Mouse (Mus musculus) adrenal gland, adult 8-10 months (tissue): Measurements from ENCODE around the gene Wrap73. TPM values are rescaled to one million over a fixed set of nuclear protein-coding genes. Genes with fewer than 3 reads are reported as not detected.

Experiments
- DNase-seq: peaks from one replicate; pipeline ENCODE4 v3.0.0; 2022
- total RNA-seq, 4 experiments: library from RNA; stranded (reverse); gene quantifications; 2 replicates each; pipeline ENCODE4 v1.2.4; 2022

Wrap73 gene
- total RNA-seq, 4 experiments from 2014 or later = 21.6 to 28.6 (median 22.8) TPM

DNA sequence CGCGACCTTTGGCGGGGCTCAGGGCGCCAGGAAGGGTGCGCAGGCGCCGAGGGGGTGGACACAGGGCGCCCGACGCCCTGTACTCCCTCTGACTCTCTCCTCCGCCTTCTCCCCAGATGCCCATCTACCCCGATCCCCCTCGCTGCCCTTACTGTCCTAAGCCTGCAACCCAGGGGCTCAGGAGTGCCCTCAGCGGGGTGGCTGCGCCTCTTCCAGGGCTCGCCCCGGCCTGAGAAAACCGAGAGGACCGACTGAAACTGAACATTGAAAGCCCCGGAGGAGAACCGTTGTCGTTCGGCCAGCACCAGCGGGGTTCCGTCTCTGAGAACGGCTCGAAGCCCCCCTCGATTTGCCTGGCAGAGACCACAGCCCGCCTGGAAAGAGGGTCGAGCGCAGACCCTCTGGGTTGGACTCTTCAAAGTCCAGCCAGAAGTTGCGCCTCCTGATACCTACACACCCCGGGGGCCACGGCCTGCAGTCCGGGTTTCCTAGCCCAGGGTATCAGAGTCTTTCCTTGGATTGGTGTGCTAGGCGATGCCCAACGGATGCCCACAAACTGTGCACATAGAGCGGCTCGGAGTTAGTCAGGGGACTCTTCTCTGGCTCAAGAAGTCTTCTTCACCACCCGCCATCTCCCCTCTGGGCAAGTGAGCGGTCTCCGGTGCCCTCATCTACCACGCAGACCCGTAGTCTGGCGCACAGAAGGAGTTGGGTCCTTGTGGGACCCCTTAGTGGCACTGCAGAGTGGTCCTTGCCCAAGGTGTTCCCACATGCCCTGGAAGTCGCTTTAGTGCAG, 1.8 kb upstream of the Wrap73 start:
- DNase-seq = no peak

DNA sequence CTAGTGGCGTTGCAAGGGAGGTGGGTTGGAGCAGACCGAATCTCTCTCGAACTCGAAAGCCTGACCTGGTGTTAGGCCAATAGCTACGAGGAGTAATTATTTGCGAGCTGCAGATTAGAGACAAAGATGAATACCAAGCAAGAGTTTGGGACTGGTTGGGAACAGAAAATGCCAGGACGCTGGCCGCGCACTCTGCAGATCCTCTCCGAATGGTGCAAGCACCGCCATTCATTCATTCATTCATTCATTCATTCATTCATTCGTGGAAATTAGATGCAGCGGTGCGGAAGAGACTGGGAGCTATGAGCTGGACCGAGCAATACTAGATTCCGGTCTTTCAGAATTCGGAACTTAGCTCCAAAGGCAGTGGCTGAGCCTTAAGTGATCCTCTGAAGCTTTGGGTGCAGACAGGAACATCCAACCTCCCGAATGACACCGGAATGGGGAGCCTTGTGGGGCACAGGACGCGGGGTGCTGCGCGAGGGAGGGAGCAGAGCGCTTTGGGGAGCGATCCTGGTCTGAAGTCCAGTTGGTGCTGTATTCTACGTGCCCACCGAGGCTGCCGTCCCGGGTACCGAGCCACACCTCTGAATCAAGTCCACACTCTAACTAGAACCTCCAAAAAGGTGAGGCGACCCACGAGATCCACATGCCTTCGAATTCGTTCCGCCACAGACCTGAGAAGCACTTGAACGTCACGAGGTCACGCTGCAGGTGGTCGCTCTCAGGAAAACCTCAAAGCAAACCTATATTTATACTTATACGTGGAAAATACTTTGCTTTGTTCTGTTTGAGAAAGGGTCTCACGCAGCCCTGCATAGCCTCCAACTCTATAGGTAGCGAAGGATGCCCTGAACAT, 934 bp upstream of the Wrap73 start:
- DNase-seq = no peak

DNA sequence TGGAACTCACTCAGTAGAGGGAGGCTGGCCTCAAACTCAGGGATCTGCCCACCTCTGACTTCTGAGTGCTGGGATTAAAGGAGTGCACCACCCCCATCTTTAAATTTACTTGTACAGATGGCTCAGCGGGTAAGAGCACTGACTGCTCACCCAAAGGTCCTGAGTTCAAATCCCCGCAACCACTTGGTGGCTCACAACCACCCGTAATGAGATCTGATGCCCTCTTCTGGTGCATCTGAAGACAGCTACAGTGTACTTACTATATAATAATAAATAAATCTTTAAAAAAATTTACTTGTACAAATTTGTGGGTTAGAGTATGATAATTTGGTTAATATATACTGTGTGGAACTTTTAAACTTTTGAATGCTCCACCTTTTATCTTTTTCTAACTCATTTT, 2.5 kb downstream of the Wrap73 start:
- no peak for DNase-seq

DNA sequence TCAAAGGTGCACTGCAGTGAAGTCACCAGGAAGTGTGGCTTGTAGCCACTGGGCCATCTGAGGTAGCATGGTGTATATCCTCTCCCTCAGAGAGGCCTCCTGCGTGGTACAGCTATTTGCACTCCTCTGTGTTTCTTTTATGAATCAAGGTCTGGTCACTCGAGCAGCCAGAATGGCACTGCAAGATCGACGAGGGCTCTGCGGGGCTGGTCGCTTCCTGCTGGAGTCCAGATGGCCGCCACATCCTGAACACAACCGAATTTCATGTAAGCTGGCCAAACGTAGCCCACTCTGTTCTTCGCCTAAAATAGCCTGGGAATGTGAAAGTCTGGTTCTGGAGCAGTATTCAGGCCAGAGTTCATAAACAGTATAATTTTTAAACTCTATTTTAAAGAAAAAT, 4.2 kb downstream of the Wrap73 start:
- no peak for DNase-seq

DNA sequence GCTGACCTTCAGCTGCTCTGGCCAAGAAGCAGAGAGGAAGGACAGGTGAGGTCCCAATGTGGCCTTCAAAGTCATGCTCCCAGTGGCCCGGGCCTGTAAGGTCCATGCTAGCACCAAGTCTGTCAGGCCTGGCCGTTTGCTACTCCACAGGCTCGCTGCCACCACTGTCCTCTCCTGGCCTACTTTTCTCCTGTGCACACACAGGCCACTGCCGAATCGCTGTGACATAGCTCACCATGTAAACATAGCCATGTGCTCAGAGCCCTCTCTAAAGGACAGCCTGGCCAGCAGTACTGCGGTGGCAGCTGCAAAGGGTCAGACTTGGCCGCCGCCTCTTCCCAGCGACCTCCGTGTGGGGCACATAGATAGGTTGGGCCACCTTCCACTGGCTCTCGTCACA, 11.9 kb downstream of the Wrap73 start:
- no peak for DNase-seq

DNA sequence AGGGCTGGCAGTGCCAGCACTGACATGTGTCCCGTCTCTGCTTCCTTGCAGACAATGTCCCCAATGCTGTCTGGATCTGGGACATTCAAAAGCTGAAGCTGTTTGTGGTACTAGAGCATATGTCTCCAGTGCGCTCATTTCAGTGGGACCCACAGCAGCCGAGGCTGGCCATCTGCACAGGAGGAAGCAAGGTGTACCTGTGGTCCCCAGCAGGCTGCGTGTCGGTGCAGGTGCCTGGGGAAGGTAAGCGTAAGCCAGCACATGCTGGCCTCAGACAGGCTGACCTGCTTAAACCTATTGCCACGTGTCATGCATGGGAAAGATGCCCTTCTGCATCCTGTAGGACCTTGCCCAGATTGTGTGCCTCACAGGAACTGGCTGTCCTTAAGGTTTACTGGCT, 13.9 kb downstream of the Wrap73 start:
- no peak for DNase-seq

DNA sequence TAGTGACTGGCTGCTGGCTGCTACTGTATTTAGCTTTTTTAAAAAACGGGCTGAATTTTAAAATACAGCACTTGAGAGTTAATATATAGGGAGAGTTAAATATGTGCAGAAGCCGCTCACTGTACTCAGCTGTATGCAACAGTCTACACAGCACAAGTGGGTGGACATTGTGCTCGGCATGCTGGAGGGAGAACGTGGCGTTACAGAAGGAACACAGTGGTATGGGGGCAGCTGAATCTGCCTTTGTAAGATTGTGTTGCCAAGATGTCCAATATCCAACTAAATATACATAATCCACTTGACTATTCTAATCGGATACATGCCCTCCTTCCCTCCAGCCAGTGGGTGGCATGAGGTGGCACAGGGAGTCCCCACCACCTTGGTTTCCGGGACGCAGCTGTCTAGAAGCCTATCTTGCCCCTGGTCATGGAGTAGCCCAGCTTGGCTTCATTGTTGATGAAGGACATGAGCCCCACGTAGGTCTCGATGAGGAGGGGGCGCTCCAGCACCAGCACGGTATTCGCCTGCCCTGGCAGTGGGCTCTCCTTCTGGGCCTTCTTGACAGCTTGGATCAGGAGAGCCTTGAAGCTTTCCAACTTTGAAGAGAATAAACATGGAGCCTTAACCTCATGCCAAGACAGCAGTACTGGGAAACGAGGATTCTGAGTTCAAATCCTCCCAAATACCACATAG, 15.9 kb downstream of the Wrap73 start:
- no peak for DNase-seq

DNA sequence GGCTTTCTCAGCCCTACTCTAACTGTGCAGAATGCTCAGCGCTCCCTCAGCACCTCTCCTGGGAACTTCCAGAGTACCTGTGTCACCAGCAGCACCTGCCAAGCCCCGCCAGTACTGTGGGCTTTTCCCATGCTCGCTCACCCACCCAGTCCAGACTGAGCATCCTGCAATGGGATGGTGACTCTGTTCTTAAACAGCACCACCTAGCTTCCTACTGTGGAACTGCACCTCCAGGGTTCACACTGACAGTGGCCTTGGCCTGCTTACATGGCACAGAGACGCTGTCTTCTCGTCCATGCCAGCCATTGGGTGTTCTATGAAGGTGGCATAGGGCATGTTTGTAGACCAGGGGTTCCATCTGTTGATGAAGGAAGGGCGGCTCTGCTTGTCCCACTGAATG, 16.8 kb downstream of the Wrap73 start:
- peak; percentile 76 for DNase-seq

DNA sequence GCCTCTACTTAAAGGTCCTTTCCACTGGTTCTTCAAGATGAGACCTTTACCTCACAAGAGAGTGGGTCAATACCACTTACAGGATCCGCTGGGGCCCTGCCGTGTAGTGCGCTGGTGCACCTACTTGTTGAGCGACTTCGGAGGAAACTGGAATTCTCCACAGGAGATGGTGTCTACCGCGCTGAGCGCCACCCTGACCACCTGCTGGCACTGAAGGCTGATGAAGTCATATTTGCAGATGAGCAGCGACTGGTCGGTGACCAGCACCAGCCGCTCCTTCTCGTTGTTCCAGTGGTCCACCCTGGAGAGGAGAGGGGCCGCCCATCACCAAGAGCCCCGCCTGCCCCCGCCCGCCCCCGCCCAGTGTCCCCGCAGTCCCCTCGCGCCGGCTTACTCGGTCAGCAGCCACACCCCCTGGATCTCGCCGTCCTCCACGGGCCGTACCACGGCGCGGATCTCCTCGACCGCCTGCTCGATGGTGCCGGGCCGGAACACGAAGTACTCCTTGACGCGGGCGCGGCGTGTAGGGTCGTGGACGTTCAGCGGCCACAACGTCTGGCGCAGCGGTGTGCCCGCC, 17.9 kb downstream of the Wrap73 start:
- peak; percentile 39 for DNase-seq

DNA sequence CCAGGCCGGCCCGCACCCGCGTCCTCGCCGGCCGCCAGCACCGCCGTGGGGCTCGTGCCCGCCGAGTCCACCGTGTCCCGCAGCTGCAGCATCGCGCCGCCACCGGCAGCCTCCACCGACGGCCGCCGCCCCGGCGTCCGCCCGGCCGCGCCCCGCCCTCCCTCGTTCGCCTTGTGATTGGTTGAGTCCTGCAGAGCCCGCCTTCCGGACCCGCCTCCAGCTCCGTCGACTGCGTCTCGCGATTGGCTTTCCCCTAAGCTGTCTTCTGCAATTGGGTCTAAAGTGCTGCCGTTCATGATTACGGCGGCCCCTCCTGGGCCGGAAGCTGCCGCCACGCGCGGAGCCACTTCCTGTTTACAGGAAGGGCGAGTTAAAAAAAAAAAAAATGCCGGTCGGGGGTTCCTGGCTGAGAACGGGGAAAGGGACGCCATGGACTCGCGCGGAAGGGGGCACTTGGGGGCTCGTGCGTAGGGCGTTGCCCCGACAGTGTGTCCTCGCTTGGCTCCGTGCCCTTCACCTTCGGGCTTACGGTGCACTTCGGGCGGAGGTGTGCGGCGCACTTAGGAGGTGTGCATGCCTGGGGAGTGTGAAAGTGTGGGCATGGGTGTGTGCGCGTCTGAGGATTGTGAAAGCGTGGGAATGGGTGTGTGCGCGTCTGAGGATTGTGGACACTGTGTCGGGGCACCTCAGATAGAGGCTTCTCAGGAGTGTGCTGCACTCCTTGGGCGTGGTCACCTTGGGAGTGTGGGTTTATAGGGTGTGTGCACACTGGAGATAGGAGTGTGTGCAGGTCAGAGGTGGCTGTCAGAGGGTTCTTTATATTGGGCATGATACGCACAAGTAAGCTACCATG, 18.6 kb downstream of the Wrap73 start, which contains the start of gene Tprgl:
Tprgl (minus strand) TSS at position 129 of the 853 bp plus-strand sequence.
- DNase-seq = peak; percentile 95

DNA sequence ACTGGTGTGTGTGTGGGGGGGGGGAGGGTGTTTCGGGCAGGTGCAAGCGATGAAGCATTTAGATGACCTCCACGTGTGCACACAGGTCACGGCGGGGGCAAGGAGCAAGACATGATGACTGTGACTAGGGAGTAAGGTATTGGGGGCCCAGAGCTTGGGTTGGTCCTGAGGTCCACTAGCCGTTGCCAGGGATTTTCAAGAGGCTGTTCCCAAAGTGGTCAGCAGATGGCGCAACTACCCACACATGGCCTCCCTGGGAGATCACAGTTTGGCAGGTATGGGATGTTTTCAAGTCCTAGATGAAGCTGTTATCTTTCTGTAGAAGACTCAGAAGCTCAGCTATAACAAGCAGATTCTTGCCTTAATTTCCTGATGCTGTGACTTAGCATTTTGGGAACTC, 21.1 kb downstream of the Wrap73 start:
- DNase-seq = no peak

DNA sequence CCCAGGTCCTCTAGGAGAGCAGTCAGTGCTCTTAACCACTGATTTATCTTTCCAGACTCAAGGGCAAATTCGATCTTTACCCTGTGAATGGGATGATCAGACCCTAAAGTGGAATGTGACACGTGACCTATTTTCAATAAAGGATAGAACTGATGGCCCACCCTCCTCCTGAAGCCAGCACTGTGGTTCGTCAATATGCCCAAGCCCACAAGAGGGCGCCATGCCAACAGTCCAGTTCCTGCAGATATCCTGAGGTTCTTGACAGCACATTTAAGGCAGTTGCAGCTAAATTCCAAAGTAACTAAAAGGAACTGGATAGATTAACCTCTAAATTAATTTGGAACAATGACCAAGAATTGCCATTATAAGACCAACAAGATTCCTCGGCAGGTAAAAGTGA, 24.9 kb downstream of the Wrap73 start:
- no peak for DNase-seq

DNA sequence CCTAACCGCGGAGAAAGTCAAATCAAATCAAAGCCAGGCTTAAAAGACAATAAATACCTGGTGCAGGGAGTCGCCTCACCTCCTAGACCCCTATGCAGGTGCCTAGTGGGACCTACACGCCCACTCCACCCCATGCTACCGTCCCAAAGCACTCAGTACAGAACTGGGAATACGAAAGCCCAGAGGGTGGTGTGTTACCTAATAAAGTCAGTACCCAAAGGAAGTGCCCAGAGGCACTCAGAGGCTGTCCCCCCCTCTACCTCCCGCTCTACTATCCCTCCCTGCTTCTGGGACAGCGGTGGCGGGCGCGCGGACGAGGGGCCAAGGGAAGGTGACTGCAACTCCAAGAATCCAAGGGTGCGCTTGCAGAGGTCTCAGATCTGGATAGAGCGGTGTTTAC, 27.8 kb downstream of the Wrap73 start:
- DNase-seq = no peak

DNA sequence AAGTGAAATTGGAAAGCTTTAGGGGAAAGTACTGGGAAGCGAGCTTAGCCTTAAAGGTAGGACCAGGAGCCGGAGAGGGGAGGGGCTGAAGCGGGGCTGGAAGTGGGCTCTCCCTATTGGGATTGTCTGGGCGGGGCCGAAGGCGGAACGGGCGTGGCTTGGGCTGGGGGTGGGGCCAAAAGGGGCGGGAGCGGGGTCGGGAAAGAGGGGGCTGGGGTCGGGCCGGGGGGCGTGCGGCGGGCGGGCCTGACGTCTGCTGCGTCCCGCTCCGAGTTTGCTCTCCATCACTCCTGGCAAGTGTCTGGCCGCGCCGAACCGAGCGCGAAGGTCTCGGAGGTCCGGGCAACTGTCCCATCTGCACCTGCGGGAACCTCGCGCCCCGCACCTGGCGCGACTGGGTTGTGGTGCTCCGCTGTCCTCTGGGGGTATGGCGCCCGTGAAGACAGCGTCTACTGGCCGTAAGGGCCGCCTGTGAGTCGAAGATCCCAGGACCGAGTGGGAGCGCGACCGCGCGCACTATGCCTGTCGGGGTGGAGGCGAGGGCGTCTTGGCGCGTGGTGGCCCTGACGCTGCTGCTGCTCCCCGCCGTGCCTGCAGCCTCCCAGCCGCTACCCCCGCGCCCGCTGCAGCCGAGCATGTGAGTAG, 28.5 kb downstream of the Wrap73 start, which contains the start of gene Megf6:
Megf6 (plus strand) TSS at position 225 of the 645 bp plus-strand sequence.
- no peak for DNase-seq

DNA sequence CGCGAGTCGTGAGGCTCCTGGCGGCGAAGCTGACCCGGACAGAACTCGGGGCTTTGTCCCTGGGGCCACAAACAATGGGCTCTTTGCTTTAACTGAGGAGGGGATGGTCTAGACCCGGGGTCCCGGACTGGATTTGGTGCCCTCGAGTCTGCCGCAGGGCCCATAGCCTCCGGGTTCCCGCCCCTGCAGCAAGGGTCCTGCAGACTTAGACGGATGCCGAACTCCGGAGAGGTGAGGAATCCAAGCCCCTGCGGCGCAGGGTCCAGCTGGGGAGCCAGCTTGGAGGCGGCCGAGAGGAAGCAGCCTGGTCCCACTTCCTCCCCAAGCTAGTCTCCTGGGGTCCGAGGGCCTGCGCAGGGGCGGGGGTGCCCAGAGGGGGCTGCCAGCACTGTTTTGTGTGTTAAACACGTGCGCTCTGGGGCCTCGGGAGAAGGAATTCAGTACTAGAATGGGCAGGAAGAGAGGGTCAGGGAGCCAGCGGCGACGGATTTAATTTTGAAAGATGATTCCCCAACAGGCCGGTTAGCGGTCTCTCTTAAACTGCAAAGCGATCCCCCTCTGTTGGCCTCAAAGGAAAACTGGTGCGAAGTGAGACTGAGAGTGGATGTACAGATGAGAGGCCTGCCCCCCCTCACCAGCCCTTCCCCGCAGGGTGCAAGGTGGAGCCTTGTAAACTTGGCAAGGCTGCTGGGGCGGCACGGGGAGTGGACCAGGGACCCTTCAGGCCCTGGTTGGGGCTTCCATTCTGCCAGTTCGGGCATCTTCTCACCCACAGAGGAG, 29.2 kb downstream of the Wrap73 start:
- no peak for DNase-seq

DNA sequence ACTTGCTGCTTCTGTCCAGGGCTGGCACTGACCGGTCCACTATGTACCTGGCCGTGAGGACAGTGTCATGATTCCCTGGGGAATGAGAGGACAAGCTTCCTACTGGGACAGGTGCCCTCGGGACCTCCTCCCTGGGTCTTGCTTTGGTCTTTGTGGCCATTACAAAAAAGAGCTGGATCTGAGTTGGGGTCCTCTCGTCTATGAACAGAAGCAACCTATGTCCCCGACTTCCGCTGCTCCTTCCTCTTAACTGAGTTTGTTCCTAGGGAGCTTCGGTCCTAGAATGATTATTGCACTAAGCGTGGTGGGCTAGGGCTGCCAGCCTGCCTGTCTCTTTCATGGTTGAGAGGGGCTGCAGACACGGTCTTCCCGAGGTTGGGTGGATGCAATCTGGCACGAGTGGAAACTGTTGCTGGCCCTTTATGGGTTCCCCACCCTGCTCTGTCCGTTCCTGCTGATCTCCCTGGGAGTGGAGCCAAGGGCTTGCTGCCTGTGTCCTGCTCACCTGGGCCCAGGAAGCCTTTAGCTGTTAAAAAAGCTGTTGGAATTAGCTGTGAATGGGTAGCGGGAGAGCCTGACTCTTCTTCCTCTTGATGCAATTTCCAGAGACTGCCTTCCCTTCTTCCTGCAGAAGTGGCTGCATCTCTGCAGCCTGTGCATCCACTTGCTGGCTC, 29.9 kb downstream of the Wrap73 start:
- no peak for DNase-seq

DNA sequence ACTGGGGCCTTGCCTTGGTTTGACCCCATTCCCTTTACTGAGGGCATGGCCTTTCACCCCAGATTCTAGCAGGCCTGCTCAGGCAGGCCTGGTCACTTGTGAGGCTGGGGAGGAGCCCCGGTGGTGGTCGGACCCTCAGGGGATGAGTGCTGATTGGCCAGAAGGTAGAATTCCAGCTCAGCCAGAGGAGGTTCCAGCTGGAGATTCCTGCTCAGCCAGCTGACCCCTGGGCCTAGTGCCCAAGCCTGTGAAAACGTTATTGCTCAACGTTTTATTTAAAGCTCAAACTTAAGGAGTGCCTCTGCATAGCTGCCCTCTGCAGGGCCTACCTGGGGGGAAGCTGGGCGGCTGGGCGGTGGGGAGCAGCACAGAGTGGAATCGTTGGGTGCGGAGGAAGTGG, 35.1 kb downstream of the Wrap73 start:
- no peak for DNase-seq

DNA sequence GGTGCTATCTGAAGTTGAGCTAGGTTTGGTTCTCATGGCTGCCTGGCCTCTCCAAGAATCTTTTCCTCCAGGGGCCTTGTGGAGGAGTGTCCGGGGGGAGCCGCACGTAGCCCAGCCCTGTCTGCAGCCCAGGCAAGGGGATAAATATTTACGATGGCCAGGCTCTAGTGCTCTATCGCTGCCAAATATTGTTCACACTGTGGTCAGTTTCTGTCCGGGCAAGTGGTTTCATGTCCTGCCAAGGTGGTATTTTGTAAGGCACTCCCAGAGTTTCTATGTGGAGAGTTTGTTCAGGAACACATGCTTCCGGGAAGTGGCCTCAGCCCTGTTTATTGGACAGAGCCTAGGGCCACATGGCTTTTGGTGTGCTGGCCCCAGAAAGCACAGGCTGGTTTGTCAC, 38.8 kb downstream of the Wrap73 start:
- no peak for DNase-seq

DNA sequence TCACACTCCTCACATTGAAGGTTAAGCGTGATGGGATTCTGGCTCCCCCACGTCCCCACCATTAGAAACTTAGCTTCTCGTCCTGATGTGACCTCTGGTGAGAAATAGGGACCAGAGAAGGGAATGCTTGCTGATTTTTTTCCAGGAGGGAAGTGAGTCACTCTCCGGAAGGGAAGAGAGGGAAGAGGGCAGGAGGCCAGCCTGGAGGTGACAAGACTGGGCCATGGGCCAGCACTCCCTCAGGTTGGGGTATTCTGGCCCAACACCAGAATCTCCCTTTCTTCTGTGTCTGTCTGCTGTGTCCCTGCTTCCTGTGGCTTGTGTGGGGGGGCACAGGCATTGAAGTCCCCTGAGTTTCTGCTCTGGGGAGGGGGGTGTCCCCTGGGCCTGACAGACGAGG, 41.4 kb downstream of the Wrap73 start:
- DNase-seq = no peak

DNA sequence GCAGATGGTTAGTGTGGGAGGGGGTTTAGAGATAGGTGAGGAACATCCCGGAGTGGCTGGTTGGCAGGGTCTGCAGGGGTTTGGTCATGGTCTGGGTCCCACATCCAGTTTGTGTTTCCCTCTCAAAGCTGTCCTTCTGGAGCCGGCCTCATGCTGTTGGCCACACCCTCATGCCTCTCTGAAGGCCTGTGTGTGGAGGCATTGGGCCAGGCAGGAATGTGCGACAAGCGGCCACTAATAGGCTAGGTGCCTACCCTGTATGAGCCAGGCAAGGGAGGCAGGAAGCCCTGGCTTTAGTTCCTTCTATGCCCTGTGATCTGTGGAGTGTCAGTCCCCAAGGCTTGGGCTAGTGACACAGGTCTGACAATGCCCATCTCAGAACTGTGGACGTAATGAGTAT, 42.8 kb downstream of the Wrap73 start:
- no peak for DNase-seq
